Mouse (Mus musculus) lung, adult 18-20 months (tissue): ENCODE results near the gene Neo1.

Experiments used
- DNase-seq, 2 experiments: peaks; one replicate each; pipeline ENCODE4 v3.0.0; 2022; ENCODE audit warnings: mixed read lengths in 2 of 2

Gene Neo1

DNA sequence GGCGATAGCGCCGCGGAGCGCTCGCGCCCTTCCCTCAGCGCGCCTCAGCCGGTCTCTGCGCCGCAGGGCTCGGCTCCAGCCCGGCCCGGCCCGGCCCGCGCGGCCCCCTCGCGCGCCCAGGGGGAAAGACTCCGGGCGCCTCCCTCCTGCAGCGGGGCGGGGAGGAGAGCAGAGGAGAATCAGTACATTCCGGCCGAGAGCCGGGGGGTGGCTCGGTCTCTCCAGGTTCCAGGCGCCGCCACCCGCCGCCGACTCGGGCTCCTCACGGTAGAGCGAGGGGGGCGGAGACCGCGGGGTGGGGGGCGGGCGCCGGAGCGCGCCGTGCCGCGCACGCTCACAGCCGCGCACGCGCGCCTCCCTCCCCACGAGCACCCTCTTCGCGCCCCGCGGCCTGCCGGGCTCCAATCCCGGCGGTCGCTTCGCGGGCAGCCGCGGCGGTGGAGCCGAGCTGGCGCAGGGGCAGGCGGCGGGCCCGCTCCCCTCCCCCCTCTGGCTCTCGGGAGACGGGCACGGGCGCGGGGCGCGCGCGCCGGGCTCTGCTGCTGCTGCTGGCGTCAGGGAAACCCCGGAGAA, at the start of gene Neo1:
TSS of gene Neo1 (minus strand) at position 283 of the 573 bp plus-strand sequence.
- peak; percentile 86 to 91 for DNase-seq

GRCm38 (mm10) chr9:59075632-59076031, 39.4 kb upstream of the Neo1 start:
- no peak for DNase-seq

DNA sequence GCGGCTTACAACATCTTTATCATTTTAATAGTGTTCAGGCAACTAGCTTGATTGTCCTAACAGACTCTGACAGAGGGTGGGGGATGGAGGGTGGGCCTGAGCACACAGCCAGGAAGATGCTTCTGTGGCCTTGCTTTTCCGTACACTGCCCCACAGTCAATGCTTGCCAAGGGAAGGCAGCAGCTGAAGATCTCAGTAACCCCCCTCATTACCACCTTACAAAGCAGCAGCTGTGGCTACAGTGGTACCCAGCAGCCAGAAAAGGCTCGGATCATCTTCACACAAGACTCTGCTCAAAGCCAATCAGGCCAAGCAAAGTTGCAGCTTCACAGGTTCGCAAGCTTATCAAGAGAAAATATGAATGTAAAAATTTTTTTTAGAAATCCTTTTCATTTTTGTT, 37.6 kb upstream of the Neo1 start:
- DNase-seq, result no peak

- no peak for DNase-seq
Observed at GRCm38 (mm10) chr9:59072076-59072777, 36.0 kb upstream of the Neo1 start.

GRCm38 (mm10) chr9:59071220-59071977, 35.2 kb upstream of the Neo1 start:
- no peak for DNase-seq

DNA sequence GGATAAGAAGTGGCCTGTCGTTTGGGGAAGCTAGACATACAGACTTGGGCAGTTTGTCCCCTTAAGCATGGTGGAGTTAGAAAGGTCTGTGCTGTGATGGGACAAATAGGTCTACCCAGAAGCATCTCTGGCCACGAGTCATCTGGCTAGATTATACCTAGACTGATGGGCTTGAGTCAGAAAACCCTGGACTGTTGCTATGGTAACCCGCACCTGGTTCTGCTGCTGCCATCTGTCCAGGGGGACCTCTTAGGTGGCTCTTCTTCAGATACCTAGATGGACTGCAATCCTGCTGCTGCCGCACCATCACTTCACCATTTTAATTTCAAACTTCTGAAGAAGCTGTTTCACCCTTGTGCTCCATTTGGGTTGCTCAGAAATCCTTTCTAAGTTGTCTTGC, 34.0 kb upstream of the Neo1 start:
- no peak for DNase-seq

DNA sequence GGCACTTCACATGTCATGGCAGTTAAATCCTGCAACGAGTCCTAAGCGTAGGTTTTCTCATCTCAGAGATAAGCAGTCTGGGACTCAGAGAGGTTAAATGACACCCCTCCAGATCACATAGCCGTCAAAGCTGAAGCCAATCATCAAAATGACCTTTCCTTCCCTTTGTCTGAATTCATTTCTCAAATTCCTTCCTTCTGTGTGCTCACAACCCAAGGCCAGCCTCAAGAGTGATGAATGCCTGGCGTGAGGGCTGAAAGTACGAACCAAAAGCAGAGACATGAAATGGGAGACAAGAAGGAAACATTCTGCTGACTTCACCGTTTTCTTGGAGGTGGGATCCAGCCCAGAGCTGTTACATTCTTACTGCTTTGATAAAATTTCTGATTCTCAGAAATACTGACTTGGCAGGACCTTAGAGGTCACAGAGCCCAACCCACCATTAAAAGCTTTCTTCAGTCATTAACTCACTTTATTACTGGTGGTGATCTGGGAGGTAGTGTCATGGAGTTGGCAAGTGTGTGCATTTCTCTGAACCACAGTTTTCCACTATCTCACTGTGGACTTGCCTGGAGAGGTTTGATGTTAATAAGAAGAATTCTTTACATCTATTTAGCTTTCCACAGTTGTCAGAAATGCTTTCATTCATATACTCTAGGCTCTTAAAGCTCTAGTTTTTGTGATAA, 29.5 kb upstream of the Neo1 start:
- no peak for DNase-seq

DNA sequence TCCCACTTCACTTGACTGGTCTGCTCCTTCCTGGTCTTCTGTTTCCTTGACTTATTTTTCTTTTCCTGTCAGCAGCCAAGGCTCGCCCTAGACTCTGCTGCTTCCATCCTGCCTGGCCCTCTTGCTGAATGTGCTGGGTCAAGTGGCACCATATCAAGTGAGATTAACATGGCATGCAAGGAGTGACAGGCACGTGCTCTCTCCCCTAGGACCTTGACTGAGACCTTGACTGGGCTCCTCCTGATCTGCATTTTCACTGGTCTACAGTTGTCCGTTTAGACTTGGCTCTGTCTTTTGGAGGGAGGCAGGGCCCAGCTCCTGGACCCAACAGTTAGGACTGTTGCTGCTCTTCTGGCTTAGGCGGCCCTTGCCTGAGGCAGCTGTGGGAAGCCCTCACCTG, 26.2 kb upstream of the Neo1 start:
- DNase-seq, result no peak

DNA sequence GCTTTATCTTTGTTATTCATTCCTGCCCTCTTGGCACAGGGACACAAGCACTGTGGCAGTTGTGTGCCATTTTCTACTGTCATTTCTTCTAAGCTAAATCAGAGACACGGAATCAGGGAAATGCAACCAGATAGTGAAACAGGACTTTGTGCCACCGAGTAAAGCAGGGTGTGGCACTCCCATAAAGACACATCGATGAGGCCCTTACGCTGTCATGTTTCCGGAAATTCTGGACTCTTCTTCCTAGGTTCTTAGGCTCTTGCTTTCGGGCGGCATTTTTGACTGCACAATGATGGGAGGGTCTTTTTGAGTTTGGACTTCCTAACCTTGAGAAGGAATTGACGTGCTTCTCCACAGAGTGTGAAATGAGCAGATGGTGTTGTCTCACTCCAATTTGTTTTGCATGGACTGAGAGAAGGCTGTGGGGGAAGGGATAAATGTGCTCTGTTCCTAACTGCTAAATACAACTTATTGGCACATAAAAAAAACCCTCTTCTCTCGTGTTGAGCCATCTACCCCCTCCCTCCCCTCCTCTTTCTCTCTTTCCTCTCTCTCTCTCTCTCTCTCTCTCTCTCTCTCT, 23.9 kb upstream of the Neo1 start:
- DNase-seq, result no peak

- no peak for DNase-seq
Observed at GRCm38 (mm10) chr9:59059158-59059557, 22.9 kb upstream of the Neo1 start.

- DNase-seq, result no peak
Observed at GRCm38 (mm10) chr9:59058060-59058459, 21.8 kb upstream of the Neo1 start.

DNA sequence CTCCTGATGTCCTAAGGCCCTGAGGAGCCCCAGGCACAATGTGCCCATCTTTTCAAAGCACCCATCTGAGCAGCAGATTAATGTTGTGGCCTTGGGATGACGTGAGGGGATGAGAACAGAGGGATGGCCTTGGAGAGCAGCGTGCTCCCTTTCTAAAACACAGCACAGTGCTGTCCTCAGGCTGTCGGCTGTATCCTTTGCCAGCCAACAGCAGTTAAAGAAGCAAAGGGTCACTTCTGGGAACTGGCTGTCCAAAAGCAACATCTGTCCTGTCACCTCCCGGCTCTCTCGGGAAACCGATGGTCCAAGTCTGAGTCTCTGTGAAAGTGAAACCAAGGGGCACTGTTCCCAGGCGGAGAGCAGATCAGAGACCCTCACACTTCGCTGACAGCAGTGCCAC, 20.0 kb upstream of the Neo1 start:
- peak; percentile 22 to 42 for DNase-seq

- DNase-seq, result no peak
Observed at GRCm38 (mm10) chr9:59041805-59042204, 5.6 kb upstream of the Neo1 start.

DNA sequence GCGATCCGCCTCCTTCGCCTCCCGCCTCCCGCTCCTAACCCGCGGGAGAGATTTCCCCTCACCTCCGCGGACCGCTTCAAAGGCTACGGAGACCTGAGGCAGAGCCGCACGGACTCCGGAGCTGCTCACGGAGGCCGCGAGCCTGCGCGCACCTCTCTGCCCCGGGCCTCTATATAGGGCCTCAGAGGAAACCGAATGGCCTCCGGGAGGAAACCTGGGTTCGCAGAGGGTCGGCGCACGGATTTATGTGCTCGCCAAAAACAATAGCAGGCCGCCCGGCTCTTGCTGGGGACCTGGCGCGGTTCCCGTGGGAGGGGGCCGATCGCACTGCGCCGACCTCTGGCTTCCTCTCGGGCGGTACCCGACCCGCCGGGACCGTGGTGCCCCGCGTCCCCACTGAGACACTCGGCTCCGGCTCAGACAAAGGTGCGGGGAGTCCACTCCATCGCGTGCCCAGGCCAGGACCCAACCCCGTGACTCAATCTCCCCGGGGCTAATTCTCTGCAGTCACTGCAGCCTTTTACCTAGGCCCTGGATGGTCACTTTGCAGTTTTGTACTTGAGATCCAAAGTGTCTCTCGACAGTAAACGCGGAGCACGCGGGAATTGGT, 596 bp upstream of the Neo1 start:
- peak in 1 of 2 experiments; percentile 18 for DNase-seq

- DNase-seq, result peak; percentile 31 to 53
Observed at GRCm38 (mm10) chr9:59035342-59036158, 691 bp downstream of the Neo1 start.

DNA sequence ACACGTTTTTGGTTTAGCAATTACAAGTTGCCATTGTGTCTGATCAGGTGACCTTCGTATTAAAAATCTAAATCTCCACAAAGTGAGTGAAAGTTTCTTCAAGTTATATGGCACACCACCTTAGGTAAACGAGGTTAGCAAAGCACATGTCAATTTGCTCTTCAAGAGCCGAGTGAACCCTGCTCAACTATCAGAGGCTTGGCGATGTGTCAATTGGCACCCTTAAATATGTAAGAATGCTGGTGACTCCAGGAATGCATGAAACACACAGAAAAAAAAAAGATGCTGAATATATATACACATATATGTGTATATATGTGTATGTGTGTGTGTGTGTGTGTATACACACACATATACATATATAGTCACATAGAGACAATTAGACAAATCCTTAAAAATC, 1.4 kb downstream of the Neo1 start:
- peak in 1 of 2 experiments; percentile 39 for DNase-seq

GRCm38 (mm10) chr9:59033492-59033891, 2.7 kb downstream of the Neo1 start:
- no peak for DNase-seq

- no peak for DNase-seq
Observed at GRCm38 (mm10) chr9:59024245-59024844, 11.9 kb downstream of the Neo1 start.

DNA sequence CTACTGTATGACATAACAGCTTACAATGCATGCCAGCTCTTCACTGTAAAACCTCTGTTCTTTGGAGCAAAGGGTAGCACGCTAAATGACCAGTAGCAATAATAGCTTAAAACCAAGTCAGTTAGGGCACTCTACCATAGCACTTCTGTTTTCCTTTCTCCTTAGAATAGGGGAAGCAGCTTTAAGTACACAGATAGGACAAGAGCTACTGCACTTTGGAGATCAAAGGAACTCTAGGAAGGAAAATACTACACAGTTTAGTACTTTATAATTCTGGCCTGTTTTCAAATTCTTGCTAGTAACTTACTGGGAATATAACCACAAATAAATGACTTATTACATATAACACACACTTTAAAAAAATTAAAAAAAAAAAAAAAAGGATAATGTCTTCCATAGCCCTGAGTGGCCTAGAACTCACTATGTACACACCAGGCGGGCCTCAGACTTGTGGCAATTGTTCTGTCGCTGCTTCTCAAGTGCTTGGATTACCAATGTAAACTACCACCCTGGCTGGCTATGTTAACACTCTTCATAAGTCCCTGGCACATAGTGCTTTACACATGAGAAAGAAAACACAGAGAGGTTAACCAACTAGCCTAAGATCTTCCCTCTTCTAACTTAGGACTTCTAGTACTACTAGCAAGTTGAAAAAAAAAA, 20.1 kb downstream of the Neo1 start:
- peak; percentile 26 to 47 for DNase-seq

DNA sequence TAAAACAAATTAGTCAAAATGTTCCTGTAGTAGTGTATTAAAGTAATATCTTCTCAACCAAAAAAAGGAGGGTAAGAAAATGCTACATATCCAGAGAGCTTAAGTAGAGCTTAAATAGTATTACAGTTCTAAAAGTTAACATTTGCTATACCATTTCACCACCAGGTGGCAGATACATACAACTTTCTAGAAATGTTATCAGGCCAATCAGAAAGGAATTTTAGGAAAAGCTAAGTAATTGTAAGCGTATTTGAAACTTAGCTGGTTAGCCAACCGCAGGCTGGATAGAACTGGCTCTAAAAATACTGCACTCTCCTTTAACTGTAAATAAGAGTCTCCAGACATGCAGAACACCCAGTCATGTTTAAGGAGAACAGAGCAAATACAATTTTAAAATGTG, 22.9 kb downstream of the Neo1 start:
- DNase-seq, result peak in 1 of 2 experiments; percentile 10
